Mouse (Mus musculus): Measurements from ENCODE around the gene Eif3i. TPM values are rescaled to one million over a fixed set of nuclear protein-coding genes. Genes with fewer than 3 reads are reported as not detected.

The Eif3i gene
- polyA plus RNA-seq, 1 experiment from 2014 or later: 139 TPM

- no peak for DNase-seq (ENCODE audit: low read depth, low spot score)
- ChIA-PET POLR2A (interaction anchor here (0.6 kb wide), 1 partner anchor 364 kb away, joined by 3 read pairs; no protein-coding TSS in a partner anchor), CTCF (no interaction called here)
- in situ Hi-C loops (cut with MboI; ENCODE audit: low pct_unique_long_range_greater_than_20kb): no loop called here
- TF ChIP-seq CTCF (IDR thresholded peaks at IDR 0.05): no peak
- ATAC-seq: no peak
- H3K27me3 ChIP-seq: no peaks in the 10 kb centered on the region
Measured at GRCm38 (mm10) chr4:129618786-129619691, 18.6 kb upstream of the Eif3i start, which contains the start of gene Iqcc. Gene Iqcc, minus strand, starts transcription at chr4:129619099.

GRCm38 (mm10) chr4:129618031-129618430, 17.6 kb upstream of the Eif3i start:
- ChIA-PET CTCF (no interaction called here), POLR2A (interaction anchor here (0.7 kb wide), 1 partner anchor 292 kb away, joined by 5 read pairs; no protein-coding TSS in a partner anchor)
- no peaks in the 10 kb centered on the region for H3K27me3 ChIP-seq
- no peak for TF ChIP-seq CTCF (IDR thresholded peaks at IDR 0.05)
- in situ Hi-C loops (cut with MboI; ENCODE audit: low pct_unique_long_range_greater_than_20kb): no loop called here
- DNase-seq (ENCODE audit: low read depth, low spot score) (no peak), ATAC-seq (no peak)

GRCm38 (mm10) chr4:129617121-129617641, 16.7 kb upstream of the Eif3i start:
- POLR2A ChIA-PET: interaction anchor here (0.7 to 1.4 kb wide), 2 partner anchors 8 to 291 kb away, joined by 3 to 5 read pairs; no protein-coding TSS in a partner anchor
- in situ Hi-C loops (cut with MboI; ENCODE audit: low pct_unique_long_range_greater_than_20kb): no loop called here
- TF ChIP-seq CTCF (IDR thresholded peaks at IDR 0.05): no peak
- CTCF ChIA-PET: interaction anchor here (1.4 kb wide), 1 partner anchor 9 kb away, joined by 6 read pairs; no protein-coding TSS in a partner anchor
- no peaks in the 10 kb centered on the region for H3K27me3 ChIP-seq
- DNase-seq (ENCODE audit: low read depth, low spot score) (no peak), ATAC-seq (no peak)

- DNase-seq (ENCODE audit: low read depth, low spot score) (no peak), ATAC-seq (no peak)
- POLR2A ChIA-PET: interaction anchor here (1.4 kb wide), 1 partner anchor 8 kb away, joined by 3 read pairs; no protein-coding TSS in a partner anchor
- no peak for TF ChIP-seq CTCF (IDR thresholded peaks at IDR 0.05)
- H3K27me3 ChIP-seq: no peaks in the 10 kb centered on the region
- CTCF ChIA-PET: interaction anchor here (1.4 kb wide), 1 partner anchor 8 kb away, joined by 6 read pairs; no protein-coding TSS in a partner anchor
- in situ Hi-C loops (cut with MboI; ENCODE audit: low pct_unique_long_range_greater_than_20kb): no loop called here
Measured at GRCm38 (mm10) chr4:129616631-129617030, 16.2 kb upstream of the Eif3i start.

GRCm38 (mm10) chr4:129615801-129616290, 15.4 kb upstream of the Eif3i start:
- no peak for TF ChIP-seq CTCF (IDR thresholded peaks at IDR 0.05)
- in situ Hi-C loops (cut with MboI; ENCODE audit: low pct_unique_long_range_greater_than_20kb): no loop called here
- H3K27me3 ChIP-seq: no peaks in the 10 kb centered on the region
- ChIA-PET CTCF (no interaction called here), POLR2A (interaction anchor here (0.6 to 1.4 kb wide), 2 partner anchors 7 to 10 kb away, joined by 3 to 6 read pairs; no protein-coding TSS in a partner anchor)
- no peak for ATAC-seq
- no peak for DNase-seq (ENCODE audit: low read depth, low spot score)

- DNase-seq (ENCODE audit: low read depth, low spot score) (no peak), ATAC-seq (no peak)
- in situ Hi-C loops (cut with MboI; ENCODE audit: low pct_unique_long_range_greater_than_20kb): no loop called here
- ChIA-PET POLR2A (no interaction called here), CTCF (no interaction called here)
- no peak for TF ChIP-seq CTCF (IDR thresholded peaks at IDR 0.05)
- no peaks in the 10 kb centered on the region for H3K27me3 ChIP-seq
Measured at GRCm38 (mm10) chr4:129614093-129614492, 13.6 kb upstream of the Eif3i start, which contains the start of gene Dcdc2b. Gene Dcdc2b, minus strand, starts transcription at chr4:129614257.

- ATAC-seq: no peak
- POLR2A ChIA-PET: interaction anchor here (0.6 to 0.9 kb wide), 2 partner anchors 13 to 57 kb away, joined by 3 to 4 read pairs; no protein-coding TSS in a partner anchor
- no peak for TF ChIP-seq CTCF (IDR thresholded peaks at IDR 0.05)
- no peak for DNase-seq (ENCODE audit: low read depth, low spot score)
- H3K27me3 ChIP-seq: no peaks in the 10 kb centered on the region
- CTCF ChIA-PET: no interaction called here
- in situ Hi-C loops (cut with MboI; ENCODE audit: low pct_unique_long_range_greater_than_20kb): no loop called here
Measured at GRCm38 (mm10) chr4:129610472-129610871, 10.0 kb upstream of the Eif3i start.

GRCm38 (mm10) chr4:129610026-129610425, 9.6 kb upstream of the Eif3i start:
- in situ Hi-C loops (cut with MboI; ENCODE audit: low pct_unique_long_range_greater_than_20kb): no loop called here
- no peak for ATAC-seq
- CTCF ChIA-PET: interaction anchor here (1.8 to 2.6 kb wide), 2 partner anchors 28 to 32 kb away, joined by 5 to 19 read pairs; partner anchors contain the start of gene Fam167b
- no peaks in the 10 kb centered on the region for H3K27me3 ChIP-seq
- DNase-seq (ENCODE audit: low read depth, low spot score): no peak
- TF ChIP-seq CTCF (IDR thresholded peaks at IDR 0.05): no peak
- POLR2A ChIA-PET: interaction anchor here (0.9 kb wide), 1 partner anchor 13 kb away, joined by 3 read pairs; no protein-coding TSS in a partner anchor

GRCm38 (mm10) chr4:129609139-129609631, 8.7 kb upstream of the Eif3i start:
- in situ Hi-C loops (cut with MboI; ENCODE audit: low pct_unique_long_range_greater_than_20kb): no loop called here
- DNase-seq (ENCODE audit: low read depth, low spot score) (no peak), ATAC-seq (no peak)
- CTCF ChIA-PET: interaction anchor here (0.9 to 2.6 kb wide), 15 partner anchors 10 to 154 kb away, joined by 3 to 19 read pairs (median 4); partner anchors contain the start of genes Fam167b and Lck
- POLR2A ChIA-PET: interaction anchor here (0.7 to 1.0 kb wide), 2 partner anchors 8 to 11 kb away, joined by 3 read pairs; no protein-coding TSS in a partner anchor
- H3K27me3 ChIP-seq: no peaks in the 10 kb centered on the region
- no peak for TF ChIP-seq CTCF (IDR thresholded peaks at IDR 0.05)

- ATAC-seq (peak; percentile 65), DNase-seq (ENCODE audit: low read depth, low spot score) (no peak)
- H3K27me3 ChIP-seq: no peaks in the 10 kb centered on the region
- in situ Hi-C loops (cut with MboI; ENCODE audit: low pct_unique_long_range_greater_than_20kb): no loop called here
- ChIA-PET CTCF (interaction anchor here (0.7 to 2.6 kb wide), 18 partner anchors 8 to 153 kb away, joined by 3 to 19 read pairs (median 4); partner anchors contain the start of genes Fam167b, Hdac1 and Lck), POLR2A (interaction anchor here (0.7 to 1.0 kb wide), 2 partner anchors 8 to 12 kb away, joined by 3 read pairs; no protein-coding TSS in a partner anchor)
- TF ChIP-seq CTCF (IDR thresholded peaks at IDR 0.05): no peak
Measured at GRCm38 (mm10) chr4:129608426-129609025, 8.1 kb upstream of the Eif3i start.
